Mouse (Mus musculus) embryonic facial prominence, embryonic 14.5 days (tissue): ENCODE results near the gene Capn2. TPM values are rescaled to one million over a fixed set of nuclear protein-coding genes. Genes with fewer than 3 reads are reported as not detected.

Experiments used
- ATAC-seq: fragments of 200-750 bp; cut with Nextera tagmentation; 2 replicates; pipeline ENCODE4 v1.8.0; 2017; ENCODE audit warnings: low read depth, moderate number of reproducible peaks, moderate TSS enrichment
- DNase-seq: peaks from one replicate; pipeline ENCODE4 v3.0.0-alpha.2; 2015; ENCODE audit warnings: low spot score
- H3K27ac ChIP-seq: fragments of 300-500 bp; sonication (generic); replicated peaks from 2 replicates; pipeline ENCODE4 v1.5.1; 2014; ENCODE audit warnings: low read depth, mild to moderate bottlenecking, low read length, moderate library complexity
- H3K27me3 ChIP-seq: fragments of 300-500 bp; sonication (generic); replicated peaks from 2 replicates; pipeline ENCODE4 v1.6.1; 2014; ENCODE audit warnings: low read length; ENCODE audit not compliant: control insufficient read depth, insufficient read depth
- H3K36me3 ChIP-seq: fragments of 300-500 bp; sonication (generic); 2 replicates; pipeline ENCODE4 v1.6.1; 2014; ENCODE audit warnings: low read length, mixed read lengths; ENCODE audit not compliant: control insufficient read depth, insufficient read depth
- H3K4me1 ChIP-seq: fragments of 300-500 bp; sonication (generic); 2 replicates; pipeline ENCODE4 v1.6.1; 2014; ENCODE audit warnings: antibody characterized with exemption, low read length; ENCODE audit not compliant: control insufficient read depth, insufficient read depth
- H3K4me2 ChIP-seq: fragments of 300-500 bp; sonication (generic); 2 replicates; pipeline ENCODE4 v1.6.1; 2014; ENCODE audit warnings: low read depth, mild to moderate bottlenecking, low read length, moderate library complexity, mixed read lengths
- H3K4me3 ChIP-seq: fragments of 300-500 bp; sonication (generic); 2 replicates; pipeline ENCODE4 v1.5.1; 2014; ENCODE audit warnings: low read depth, mild to moderate bottlenecking, low read length
- H3K9ac ChIP-seq: fragments of 300-500 bp; sonication (generic); 2 replicates; pipeline ENCODE4 v1.6.1; 2014; ENCODE audit warnings: low read depth, mild to moderate bottlenecking, low read length, moderate library complexity, mixed read lengths
- H3K9me3 ChIP-seq: fragments of 300-500 bp; sonication (generic); 2 replicates; pipeline ENCODE4 v1.6.1; 2016; ENCODE audit warnings: low read length; ENCODE audit not compliant: control insufficient read depth
- WGBS: fragments of 180-500 bp; shearing (Covaris S2); extraction: QIAGEN DNeasy Blood & Tissue Kit; methylation state at CpG from one replicate; pipeline ENCODE4 v1.1.7; 2014; 5-methylcytosine and 5-hydroxymethylcytosine counted together
- polyA plus RNA-seq: library from polyadenylated mRNA; unstranded; fragments of >200 nt; fragmentation: Nextera tagmentation; extraction: Ambion mirVana; gene quantifications from 2 replicates; pipeline ENCODE4 v1.2.1, GENCODE M21; 2014

The Capn2 gene
- polyA plus RNA-seq, 1 experiment from 2014 or later: 115 TPM

DNA sequence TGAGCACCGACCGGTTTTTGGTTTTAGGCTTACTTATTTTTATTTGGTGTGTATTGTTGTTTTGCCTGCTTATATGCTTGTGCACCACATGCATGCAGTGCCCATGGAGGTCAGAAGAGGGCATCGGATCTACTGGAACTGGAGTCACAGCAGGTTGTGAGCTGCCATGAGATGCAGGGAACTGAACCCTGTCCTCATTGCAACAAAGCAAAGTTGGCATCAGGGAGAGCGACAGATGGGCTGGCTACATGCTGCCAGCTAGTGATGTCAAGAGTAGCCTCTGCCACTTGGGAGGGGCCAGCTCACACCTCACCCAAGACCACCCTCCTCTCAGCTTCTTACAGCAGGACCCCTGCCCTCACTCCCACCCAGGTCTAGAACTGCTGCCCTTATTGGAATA, 51.4 kb downstream of the Capn2 start:
- Histone ChIP-seq H3K36me3 (peaks cover 52% of the 10 kb centered on the region), H3K9me3 (no peaks in the 10 kb centered on the region), H3K4me1 (no peaks in the 10 kb centered on the region), H3K9ac (no peak overlapping the region), H3K4me2 (no peak overlapping the region), H3K27ac (no peak overlapping the region), H3K4me3 (no peak overlapping the region), H3K27me3 (no peaks in the 10 kb centered on the region)
- ATAC-seq (no peak), DNase-seq (no peak)
- WGBS: 89% methylated on average over 4 of the region's 4 CpGs

DNA sequence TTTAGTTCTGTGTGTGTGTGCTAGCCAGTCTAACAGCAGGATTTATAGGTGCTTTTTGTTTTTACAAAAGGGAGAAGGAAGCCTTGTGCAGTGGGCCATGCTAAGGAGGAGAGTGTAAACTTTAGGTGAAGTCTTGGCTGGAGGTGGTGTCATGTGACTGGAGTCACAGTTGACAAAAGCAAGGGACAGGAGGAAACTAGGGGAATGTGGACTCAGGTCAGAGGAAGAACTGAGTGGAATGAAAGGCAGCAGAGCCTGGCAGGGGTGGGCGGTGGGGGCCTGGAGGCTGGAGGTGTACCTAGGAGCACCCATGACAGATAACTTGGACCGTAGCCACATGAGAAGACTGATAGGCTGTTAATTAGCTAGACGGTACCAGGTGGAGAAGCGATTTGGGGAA, 52.1 kb downstream of the Capn2 start:
- ATAC-seq (peak; percentile 4; the same call in 1 of the 2 replicates), DNase-seq (no peak)
- Histone ChIP-seq H3K4me3 (no peak overlapping the region), H3K27me3 (no peaks in the 10 kb centered on the region), H3K4me1 (no peaks in the 10 kb centered on the region), H3K36me3 (peaks cover 46% of the 10 kb centered on the region), H3K27ac (0 out of 2 replicates have a peak overlapping the region, but pooled peaks have one; percentile 4), H3K4me2 (no peak overlapping the region), H3K9ac (no peak overlapping the region), H3K9me3 (no peaks in the 10 kb centered on the region)
- WGBS: 77% methylated on average over 4 of the region's 4 CpGs

GRCm38 (mm10) chr1:182461813-182462212, 55.6 kb downstream of the Capn2 start:
- DNase-seq: no peak
- whole genome bisulfite sequencing: 90% methylated on average over 10 of the region's 10 CpGs
- Histone ChIP-seq H3K36me3 (peaks cover 32% of the 10 kb centered on the region), H3K9ac (no peak overlapping the region), H3K4me2 (no peak overlapping the region), H3K4me3 (no peak overlapping the region), H3K27ac (no peak overlapping the region), H3K4me1 (no peaks in the 10 kb centered on the region), H3K27me3 (no peaks in the 10 kb centered on the region), H3K9me3 (no peaks in the 10 kb centered on the region)
- ATAC-seq: no peak; the same call in 1 of the 2 replicates

DNA sequence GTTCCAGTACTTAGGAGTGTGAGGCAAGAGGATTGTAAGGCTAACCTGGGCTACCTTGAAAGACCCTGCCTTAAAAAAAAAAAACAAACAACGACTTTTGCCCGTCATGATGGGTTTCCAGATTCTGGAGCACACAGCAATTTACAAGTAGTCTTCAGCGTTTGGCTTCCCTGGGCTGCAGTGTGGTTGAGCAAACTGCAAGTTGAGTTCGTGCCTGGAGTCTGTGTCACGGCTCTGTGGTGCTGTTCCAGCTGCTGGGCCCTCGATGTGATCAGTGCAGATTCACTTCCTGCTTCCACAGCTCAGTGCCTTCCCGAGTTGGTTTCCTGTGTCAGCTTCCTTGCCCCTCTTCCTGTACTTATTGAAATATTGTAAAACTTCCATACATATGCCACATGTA, 56.1 kb downstream of the Capn2 start:
- ATAC-seq (no peak), DNase-seq (peak; percentile 32)
- WGBS: 51% methylated on average over 7 of the region's 7 CpGs
- Histone ChIP-seq H3K9ac (no peak overlapping the region), H3K27me3 (no peaks in the 10 kb centered on the region), H3K4me3 (no peak overlapping the region), H3K27ac (peak overlapping the region; percentile 53; the same call in 1 of the 2 replicates), H3K4me2 (no peak overlapping the region), H3K9me3 (no peaks in the 10 kb centered on the region), H3K4me1 (no peaks in the 10 kb centered on the region), H3K36me3 (peaks cover 35% of the 10 kb centered on the region)

GRCm38 (mm10) chr1:182460291-182461244, 56.8 kb downstream of the Capn2 start:
- H3K4me3 ChIP-seq: no peak overlapping the region
- no peaks in the 10 kb centered on the region for H3K9me3 ChIP-seq
- H3K4me2 ChIP-seq: no peak overlapping the region
- ATAC-seq: peak; percentile 67; the same call in 1 of the 2 replicates
- peak overlapping the region; percentile 53; the same call in 1 of the 2 replicates for H3K27ac ChIP-seq
- DNase-seq: peak; percentile 46
- WGBS: 71% methylated on average over 13 of the region's 13 CpGs
- H3K27me3 ChIP-seq: no peaks in the 10 kb centered on the region
- H3K9ac ChIP-seq: no peak overlapping the region
- no peaks in the 10 kb centered on the region for H3K4me1 ChIP-seq
- peaks cover 42% of the 10 kb centered on the region for H3K36me3 ChIP-seq

- DNase-seq (no peak), ATAC-seq (no peak)
- 77% methylated on average over 8 of the region's 8 CpGs for WGBS
- no peak overlapping the region for H3K9ac ChIP-seq
- H3K27me3 ChIP-seq: no peaks in the 10 kb centered on the region
- peaks cover 53% of the 10 kb centered on the region for H3K36me3 ChIP-seq
- H3K4me1 ChIP-seq: no peaks in the 10 kb centered on the region
- H3K4me2 ChIP-seq: no peak overlapping the region
- no peaks in the 10 kb centered on the region for H3K9me3 ChIP-seq
- H3K27ac ChIP-seq: no peak overlapping the region
- H3K4me3 ChIP-seq: no peak overlapping the region
Measured at GRCm38 (mm10) chr1:182459436-182459835, 58.0 kb downstream of the Capn2 start.

GRCm38 (mm10) chr1:182458556-182458955, 58.9 kb downstream of the Capn2 start:
- no peak overlapping the region for H3K27ac ChIP-seq
- 81% methylated on average over 19 of the region's 19 CpGs for WGBS
- ATAC-seq (no peak), DNase-seq (no peak)
- no peaks in the 10 kb centered on the region for H3K27me3 ChIP-seq
- H3K4me2 ChIP-seq: no peak overlapping the region
- no peaks in the 10 kb centered on the region for H3K9me3 ChIP-seq
- H3K4me1 ChIP-seq: no peaks in the 10 kb centered on the region
- no peak overlapping the region for H3K9ac ChIP-seq
- peaks cover 60% of the 10 kb centered on the region for H3K36me3 ChIP-seq
- no peak overlapping the region for H3K4me3 ChIP-seq

DNA sequence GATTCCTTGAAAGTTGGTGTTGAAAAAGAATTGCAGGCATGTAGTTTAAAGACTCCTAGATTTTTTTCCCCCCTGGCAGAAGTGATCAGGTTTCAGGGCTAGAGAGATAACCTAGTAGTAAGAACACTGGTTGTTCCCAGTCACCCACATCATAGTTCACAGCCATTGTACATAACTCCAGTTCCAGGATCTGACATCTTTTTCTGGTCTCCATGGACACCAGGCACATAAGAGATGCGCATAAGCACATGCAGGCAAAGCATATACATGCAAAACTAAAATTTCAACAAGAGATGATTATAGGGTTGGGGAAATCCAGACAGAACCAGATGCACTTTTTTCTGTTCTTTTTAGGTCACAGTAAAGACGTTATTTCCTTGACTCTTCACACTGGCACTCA, 62.3 kb downstream of the Capn2 start:
- Histone ChIP-seq H3K9me3 (no peaks in the 10 kb centered on the region), H3K27ac (no peak overlapping the region), H3K36me3 (peaks cover 64% of the 10 kb centered on the region), H3K4me3 (no peak overlapping the region), H3K4me2 (no peak overlapping the region), H3K9ac (no peak overlapping the region), H3K27me3 (no peaks in the 10 kb centered on the region), H3K4me1 (no peaks in the 10 kb centered on the region)
- no peak for ATAC-seq
- DNase-seq: no peak
- 81% methylated on average over 2 of the region's 2 CpGs for WGBS
